Mouse (Mus musculus) myocyte (in vitro differentiated cells): ENCODE data around the gene Treml1.

ENCODE experiments used
- CEBPB ChIP-seq: IDR thresholded peaks from 2 replicates; pipeline ENCODE4 v1.6.1; 2011; ENCODE audit warnings: mild to moderate bottlenecking, moderate library complexity; ENCODE audit not compliant: poor library complexity, insufficient read depth, severe bottlenecking
- E2F4 ChIP-seq: IDR thresholded peaks from one replicate; pipeline ENCODE4 v1.6.1; 2011; ENCODE audit warnings: mild to moderate bottlenecking, control low read depth, moderate library complexity; ENCODE audit not compliant: insufficient read depth
- MYOG ChIP-seq, 3 experiments: IDR thresholded peaks; one replicate each; pipeline ENCODE4 v1.6.1; 2011; ENCODE audit warnings: control low read depth in 2 of 3, low read depth in 2 of 3, mild to moderate bottlenecking in 2 of 3; ENCODE audit not compliant: insufficient read length in 2 of 3, control insufficient read depth in 1 of 3, insufficient read depth in 1 of 3
- POLR2A ChIP-seq: IDR thresholded peaks from one replicate; pipeline ENCODE4 v1.6.1; 2011; ENCODE audit warnings: low read depth, mild to moderate bottlenecking, control low read depth, moderate library complexity; ENCODE audit not compliant: insufficient read length
- POLR2AphosphoS2 ChIP-seq: IDR thresholded peaks from one replicate; pipeline ENCODE4 v1.6.1; 2011; ENCODE audit warnings: low read depth, control low read depth; ENCODE audit not compliant: insufficient read length
- REST ChIP-seq: IDR thresholded peaks from one replicate; pipeline ENCODE4 v1.6.1; 2011; ENCODE audit warnings: mild to moderate bottlenecking, control low read depth, moderate library complexity; ENCODE audit not compliant: insufficient read depth, insufficient read length
- SRF ChIP-seq: IDR thresholded peaks from one replicate; pipeline ENCODE4 v1.6.1; 2011; ENCODE audit warnings: low read depth; ENCODE audit not compliant: control insufficient read depth, insufficient read length
- TCF12 ChIP-seq: IDR thresholded peaks from one replicate; pipeline ENCODE4 v1.6.1; 2011; ENCODE audit warnings: mild to moderate bottlenecking, control low read depth; ENCODE audit not compliant: poor library complexity, insufficient read depth, severe bottlenecking
- USF1 ChIP-seq: IDR thresholded peaks from one replicate; pipeline ENCODE4 v1.6.1; 2011; ENCODE audit warnings: low read depth, mild to moderate bottlenecking, control low read depth, moderate library complexity

DNA sequence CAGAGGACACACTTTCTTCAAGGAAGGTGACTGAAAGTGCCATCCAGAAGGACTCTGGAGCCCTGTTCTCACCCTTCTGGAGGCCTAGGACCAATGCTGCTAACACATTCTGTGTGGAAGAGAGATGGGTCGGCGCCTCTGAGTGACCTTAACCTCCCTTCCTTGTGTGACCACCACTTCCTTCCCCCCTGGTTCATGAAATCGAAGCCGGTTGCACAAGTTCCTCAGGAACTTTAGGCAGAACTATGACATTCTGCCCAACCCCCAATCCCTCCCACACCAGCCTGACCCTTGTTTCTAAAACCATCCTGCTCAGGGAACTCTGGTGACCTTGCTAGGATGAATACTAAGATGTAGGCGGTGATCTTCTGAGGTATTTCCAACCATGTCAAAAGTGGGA, 35.5 kb upstream of the Treml1 start:
- TF ChIP-seq POLR2A (no peak), TCF12 (no peak), SRF (no peak), E2F4 (no peak), REST (no peak), USF1 (no peak), POLR2AphosphoS2 (no peak), MYOG (IDR thresholded peaks at IDR 0.05; ENCODE audit: control insufficient read depth in 1 of 3, insufficient read depth in 1 of 3, insufficient read length in 2 of 3, low read depth in 2 of 3) (no peak), CEBPB (no peak)
